Mouse (Mus musculus) embryonic fibroblast, embryonic 13.5 days (primary cell): ENCODE data around the gene Cnksr3. TPM values are rescaled to one million over a fixed set of nuclear protein-coding genes. Genes with fewer than 3 reads are reported as not detected.

ENCODE experiments used
- H3K27ac ChIP-seq: 2 replicates; pipeline ENCODE4 v1.5.1; 2012; ENCODE audit warnings: low read length, control low read depth, inconsistent platforms; ENCODE audit not compliant: insufficient read depth
- H3K4me1 ChIP-seq: 2 replicates; pipeline ENCODE4 v1.6.1; 2011; ENCODE audit warnings: low read length; ENCODE audit not compliant: control insufficient read depth, insufficient read depth
- H3K4me3 ChIP-seq: 2 replicates; pipeline ENCODE4 v1.5.1; 2011; ENCODE audit warnings: mild to moderate bottlenecking, control low read depth, low read length; ENCODE audit not compliant: insufficient read depth
- CTCF ChIP-seq: IDR thresholded peaks from 2 replicates; pipeline ENCODE4 v1.5.1; 2011; ENCODE audit warnings: mild to moderate bottlenecking, control low read depth, low read length, moderate library complexity, borderline replicate concordance; ENCODE audit not compliant: insufficient read depth
- POLR2A ChIP-seq: IDR thresholded peaks from 2 replicates; pipeline ENCODE4 v1.6.1; 2011; ENCODE audit warnings: low read depth, mild to moderate bottlenecking, control low read depth, low read length, moderate library complexity
- polyA plus RNA-seq: library from polyadenylated mRNA; stranded (reverse); fragments of >200 nt; gene quantifications from 2 replicates; pipeline ENCODE4 v1.2.4, GENCODE M21; 2011; ENCODE audit warnings: low read depth; ENCODE audit not compliant: missing spikeins, insufficient read length

The Cnksr3 gene
- polyA plus RNA-seq, 1 experiment, result 13.9 TPM

DNA sequence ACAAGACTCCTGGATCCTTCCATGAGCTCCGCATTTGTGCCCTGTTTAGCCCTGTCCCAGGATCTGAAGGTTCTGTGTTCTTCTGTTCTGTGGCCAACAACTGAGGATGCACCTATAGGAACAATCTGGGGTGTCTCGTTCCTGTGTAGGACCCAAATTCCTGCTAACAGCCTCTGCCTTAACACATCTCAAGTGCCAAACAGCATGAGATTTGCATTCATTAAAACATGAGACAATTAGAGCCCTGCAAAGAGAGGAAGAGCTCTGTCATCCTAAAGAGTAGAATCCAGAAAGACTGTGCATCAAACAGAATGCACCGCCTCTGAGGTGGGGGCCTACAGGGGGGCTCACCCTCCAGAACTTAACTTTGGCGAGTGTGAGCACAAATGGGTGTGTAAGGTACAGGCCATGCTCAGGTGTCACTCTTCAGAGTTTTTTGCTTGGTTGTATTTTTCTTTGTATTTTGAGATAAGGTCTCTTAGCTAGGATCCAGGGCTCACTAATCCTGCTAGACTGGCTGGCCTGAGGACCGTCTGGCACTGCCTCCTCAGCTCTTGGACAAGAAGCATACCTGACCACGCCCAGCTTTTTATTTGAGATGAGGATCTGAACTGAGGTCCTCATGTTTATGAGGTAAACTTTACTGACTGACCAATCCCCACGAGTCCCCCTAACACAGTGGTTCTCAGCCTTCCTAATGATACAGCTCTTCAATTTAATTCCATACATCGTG lies 15.2 kb downstream of the Cnksr3 start:
- Histone ChIP-seq H3K4me3 (no peak overlapping the region), H3K27ac (no peak overlapping the region), H3K4me1 (no peaks in the 10 kb centered on the region)
- TF ChIP-seq POLR2A (no peak), CTCF (no peak)

DNA sequence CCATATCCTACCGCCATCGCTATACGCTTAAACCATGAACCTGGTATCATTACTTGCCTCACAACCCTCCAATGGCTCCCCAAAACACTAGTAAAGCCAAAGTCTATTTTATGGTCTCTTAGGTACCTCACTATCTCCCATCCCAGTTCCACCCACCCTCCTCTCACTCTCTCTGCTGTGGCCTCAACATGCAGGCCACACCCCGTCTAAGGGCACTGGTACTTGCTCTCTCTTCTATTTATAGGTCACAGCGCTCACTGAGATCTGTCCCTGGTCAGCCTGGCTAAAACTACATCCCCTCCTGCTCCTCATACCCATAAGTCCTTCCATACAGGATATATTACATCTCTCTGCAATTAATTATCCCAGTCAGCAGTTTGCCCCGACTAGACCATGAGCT lies 16.1 kb downstream of the Cnksr3 start:
- Histone ChIP-seq H3K4me1 (no peaks in the 10 kb centered on the region), H3K4me3 (no peak overlapping the region), H3K27ac (no peak overlapping the region)
- TF ChIP-seq POLR2A (no peak), CTCF (no peak)

DNA sequence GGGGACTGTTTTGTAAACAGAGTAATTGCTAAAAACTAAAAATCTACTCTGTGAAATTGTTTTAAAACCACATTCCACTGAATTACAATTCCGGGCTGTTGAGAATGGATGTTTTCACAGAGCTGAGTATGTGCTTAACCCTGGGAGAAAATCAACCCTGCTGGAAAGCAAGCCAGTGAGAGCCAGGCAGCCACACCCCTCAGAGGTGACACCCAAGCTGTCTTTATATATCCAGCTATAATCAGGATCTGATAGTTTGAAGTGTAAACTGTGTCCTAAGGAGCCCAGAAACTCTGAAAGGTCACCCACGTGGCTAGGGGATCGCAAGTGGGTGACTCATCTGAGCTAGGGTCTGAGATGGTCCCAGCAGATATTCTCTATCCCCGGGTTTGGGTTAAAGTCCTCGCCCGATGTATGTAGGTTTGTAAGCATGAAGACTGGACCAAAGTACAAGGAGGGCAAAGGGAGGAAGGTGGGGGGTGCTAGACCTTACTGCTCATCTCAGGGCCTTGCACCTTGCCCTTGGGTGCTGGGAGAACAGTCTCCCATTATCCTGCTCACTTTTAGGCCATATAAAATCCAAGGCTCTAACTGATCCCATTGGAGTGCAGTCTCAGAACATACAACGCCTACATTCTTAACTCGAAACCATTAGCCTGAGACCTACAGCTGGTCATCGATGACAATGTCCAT lies 20.2 kb downstream of the Cnksr3 start:
- Histone ChIP-seq H3K27ac (no peak overlapping the region), H3K4me1 (0 out of 2 replicates have a peak, but pooled peaks cover 3% of the 10 kb centered on the region), H3K4me3 (no peak overlapping the region)
- TF ChIP-seq POLR2A (no peak), CTCF (no peak)

DNA sequence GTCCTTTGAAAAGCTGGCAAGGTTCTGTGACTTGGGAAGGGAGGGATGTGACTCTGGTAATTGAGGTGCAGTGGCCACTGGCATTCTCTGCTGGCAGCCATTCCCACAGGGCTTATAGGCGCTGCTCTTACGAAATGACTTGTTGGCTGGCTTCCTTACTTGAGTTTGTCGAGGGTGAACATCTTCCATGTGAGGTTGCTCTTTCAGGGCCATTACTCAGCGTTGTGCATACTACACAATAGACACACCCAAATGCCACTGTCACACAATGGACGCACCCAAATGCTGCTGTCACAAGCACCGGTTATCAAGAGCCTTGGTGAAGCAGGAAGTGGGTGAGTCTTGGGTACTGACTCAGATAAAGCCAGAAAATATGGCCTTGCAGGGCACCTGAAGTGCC lies 22.8 kb downstream of the Cnksr3 start:
- Histone ChIP-seq H3K4me3 (no peak overlapping the region), H3K4me1 (0 out of 2 replicates have a peak, but pooled peaks cover 3% of the 10 kb centered on the region), H3K27ac (no peak overlapping the region)
- TF ChIP-seq POLR2A (no peak), CTCF (no peak)

DNA sequence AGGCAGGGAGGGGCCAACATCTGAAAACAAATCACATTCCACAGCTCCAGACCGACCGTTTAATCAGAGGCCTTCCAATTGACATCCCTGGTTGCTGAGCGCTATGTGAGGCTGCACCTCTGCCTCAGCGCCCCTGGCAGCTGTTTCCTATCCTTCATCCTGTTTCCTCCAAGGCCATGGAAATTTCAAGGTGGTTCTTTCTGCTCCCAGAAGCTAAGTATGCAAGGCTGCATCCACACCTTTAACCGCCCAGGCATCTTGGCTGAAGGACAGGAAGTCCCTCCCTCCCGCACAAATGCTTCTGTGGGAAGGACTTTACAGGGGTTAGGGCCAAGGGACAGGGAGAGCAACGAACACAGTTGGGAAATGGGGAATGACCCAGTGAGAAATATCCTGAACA lies 24.2 kb downstream of the Cnksr3 start:
- Histone ChIP-seq H3K27ac (no peak overlapping the region), H3K4me1 (peaks cover 9% of the 10 kb centered on the region), H3K4me3 (no peak overlapping the region)
- no peak for TF ChIP-seq CTCF
- no peak for TF ChIP-seq POLR2A

DNA sequence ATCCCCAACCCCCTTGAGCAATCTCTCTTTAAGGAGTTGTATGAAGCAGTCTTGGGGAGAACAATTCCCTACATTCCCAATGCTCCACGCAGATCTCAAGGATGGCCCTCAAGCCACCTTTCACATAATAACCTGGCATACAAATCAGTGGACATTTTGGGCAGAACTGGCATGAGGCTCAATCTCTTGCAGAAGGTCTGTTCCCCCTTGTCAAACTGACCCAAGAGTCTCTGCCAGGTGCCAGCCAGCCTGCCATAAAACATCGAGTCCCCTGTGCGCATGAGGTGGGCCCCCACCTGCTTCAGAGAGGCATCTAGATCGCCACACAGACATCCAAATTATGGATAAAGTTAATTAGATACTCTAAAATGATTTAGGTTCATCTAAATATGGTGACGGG lies 25.0 kb downstream of the Cnksr3 start:
- Histone ChIP-seq H3K4me1 (peaks cover 16% of the 10 kb centered on the region), H3K4me3 (no peak overlapping the region), H3K27ac (no peak overlapping the region)
- TF ChIP-seq POLR2A (no peak), CTCF (no peak)

DNA sequence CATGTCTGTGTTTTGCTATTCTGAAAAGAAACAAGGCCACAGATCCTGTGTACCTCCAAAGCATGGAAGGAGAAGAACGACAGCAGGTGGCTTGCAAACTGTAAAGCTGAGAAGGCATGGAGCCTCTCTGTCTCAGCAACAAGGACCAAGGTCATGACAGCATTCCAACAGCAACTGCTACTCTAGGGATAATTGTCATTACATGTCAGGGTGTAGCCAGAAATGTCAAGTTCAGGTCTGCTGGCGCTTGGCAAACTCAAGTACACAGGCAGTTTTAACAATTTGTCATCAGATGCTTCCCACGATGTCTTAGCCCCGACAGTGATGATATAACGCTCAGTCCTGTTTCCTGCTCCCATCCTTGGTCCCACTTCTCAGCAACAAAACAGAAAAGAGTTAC lies 26.0 kb downstream of the Cnksr3 start:
- Histone ChIP-seq H3K4me1 (peaks cover 19% of the 10 kb centered on the region), H3K27ac (no peak overlapping the region), H3K4me3 (no peak overlapping the region)
- TF ChIP-seq CTCF (no peak), POLR2A (no peak)

DNA sequence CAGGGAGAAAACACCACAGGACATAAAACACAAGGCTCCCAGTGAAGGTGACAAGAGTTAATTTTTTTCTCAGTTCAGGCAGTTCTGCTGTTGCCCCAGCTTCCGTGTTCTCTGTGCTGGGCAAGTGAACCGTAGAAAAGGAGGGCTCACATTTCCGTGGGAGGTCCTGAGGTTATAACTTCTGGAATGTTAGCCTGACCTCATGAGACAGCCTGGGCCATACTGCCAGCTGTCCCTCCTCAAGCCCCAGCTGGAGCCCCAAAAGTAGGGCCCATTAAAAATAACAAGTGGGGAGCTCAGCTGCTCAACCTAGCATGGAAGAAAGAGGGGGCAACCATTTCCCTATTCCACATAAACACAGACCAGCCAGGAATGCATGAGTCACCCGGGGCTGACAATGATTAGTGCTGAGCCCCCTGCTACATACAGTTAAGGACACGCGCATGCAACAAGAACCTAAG lies 28.8 kb downstream of the Cnksr3 start:
- TF ChIP-seq POLR2A (no peak), CTCF (no peak)
- H3K27ac ChIP-seq, result peak overlapping the region; percentile 43
- H3K4me1 ChIP-seq, result peaks cover 16% of the 10 kb centered on the region
- H3K4me3 ChIP-seq, result no peak overlapping the region

DNA sequence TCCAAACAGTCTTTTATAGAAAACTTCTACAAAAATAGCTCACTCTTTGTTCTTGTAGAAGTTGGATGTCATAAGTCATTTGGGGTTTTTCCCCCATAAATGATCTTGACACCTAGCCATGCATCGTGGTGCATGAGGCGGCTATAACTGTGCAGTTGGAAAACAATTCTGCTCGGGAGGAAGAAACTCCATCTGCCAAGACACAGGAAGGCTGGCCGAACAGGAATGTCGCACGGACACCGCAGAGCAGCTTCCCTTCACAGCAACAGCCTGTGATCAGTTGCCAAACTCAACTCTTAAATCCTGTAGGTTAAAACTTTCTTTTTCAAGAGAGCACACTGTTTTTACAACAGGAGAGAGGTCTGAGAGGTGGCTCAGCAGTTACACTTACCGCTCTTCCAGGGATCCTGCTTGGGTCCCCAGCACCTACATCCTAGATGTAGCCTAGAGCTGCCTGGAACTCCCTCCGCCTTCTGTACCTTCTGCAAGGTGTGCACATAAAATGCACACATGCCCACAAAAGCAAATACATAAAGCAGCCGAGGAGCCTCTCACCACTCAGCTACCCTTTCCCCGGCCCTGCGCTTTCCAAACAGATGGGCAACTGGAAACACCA lies 29.4 kb downstream of the Cnksr3 start:
- Histone ChIP-seq H3K4me3 (no peak overlapping the region), H3K27ac (peak overlapping the region; percentile 43; the same call in 1 of the 2 replicates), H3K4me1 (peaks cover 16% of the 10 kb centered on the region)
- no peak for TF ChIP-seq CTCF
- no peak for TF ChIP-seq POLR2A

DNA sequence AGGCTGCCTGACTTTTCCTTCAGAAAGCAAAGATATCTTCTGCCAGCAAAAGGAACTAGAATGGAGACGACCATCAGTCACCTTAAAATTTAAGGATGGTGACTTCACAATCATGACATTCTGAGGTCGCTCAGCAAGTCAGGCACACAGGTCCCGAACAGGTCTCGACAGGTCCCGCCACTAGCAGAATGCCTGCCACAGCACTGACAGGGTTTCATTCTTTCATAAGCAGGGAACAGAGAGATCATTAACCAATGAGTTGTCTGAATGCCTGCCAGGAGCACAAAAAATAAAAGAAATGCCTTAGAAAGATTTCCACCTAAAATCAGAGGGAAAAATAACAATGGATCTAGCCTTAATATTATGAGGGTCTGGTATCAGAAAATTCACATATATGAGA lies 31.7 kb downstream of the Cnksr3 start:
- Histone ChIP-seq H3K4me1 (peaks cover 16% of the 10 kb centered on the region), H3K27ac (no peak overlapping the region), H3K4me3 (no peak overlapping the region)
- TF ChIP-seq CTCF (no peak), POLR2A (no peak)
